Mouse (Mus musculus) forebrain, embryonic 13.5 days (tissue): Measurements from ENCODE around the gene Chmp1a. TPM values are rescaled to one million over a fixed set of nuclear protein-coding genes. Genes with fewer than 3 reads are reported as not detected.
"Not testable (repeated sequence)": the region's sequence is repeated elsewhere in the genome, so short reads cannot be mapped to it uniquely, and the experiment has no call there.

Experiments
- ATAC-seq: fragments of 200-750 bp; cut with Nextera tagmentation; 2 replicates; pipeline ENCODE4 v1.8.0; 2017
- H3K27ac ChIP-seq: fragments of 300-500 bp; sonication (generic); 2 replicates; pipeline ENCODE4 v1.5.1; 2015; ENCODE audit warnings: inconsistent platforms, mild to moderate bottlenecking, moderate library complexity
- H3K27me3 ChIP-seq: fragments of 300-500 bp; sonication (generic); 2 replicates; pipeline ENCODE4 v1.6.1; 2015; ENCODE audit warnings: mild to moderate bottlenecking, inconsistent platforms
- H3K36me3 ChIP-seq: fragments of 300-500 bp; sonication (generic); 2 replicates; pipeline ENCODE4 v1.6.1; 2015; ENCODE audit warnings: mild to moderate bottlenecking, inconsistent platforms; ENCODE audit not compliant: poor library complexity, severe bottlenecking
- H3K4me1 ChIP-seq: fragments of 300-500 bp; sonication (generic); 2 replicates; pipeline ENCODE4 v1.6.1; 2015; ENCODE audit warnings: inconsistent platforms
- H3K4me2 ChIP-seq: fragments of 300-500 bp; sonication (generic); 2 replicates; pipeline ENCODE4 v1.6.1; 2015; ENCODE audit warnings: inconsistent platforms, mild to moderate bottlenecking, moderate library complexity
- H3K4me3 ChIP-seq: fragments of 300-500 bp; sonication (generic); 2 replicates; pipeline ENCODE4 v1.5.1; 2015; ENCODE audit warnings: mild to moderate bottlenecking, inconsistent platforms
- H3K9ac ChIP-seq: fragments of 300-500 bp; sonication (generic); 2 replicates; pipeline ENCODE4 v1.6.1; 2015; ENCODE audit warnings: mild to moderate bottlenecking, inconsistent platforms
- H3K9me3 ChIP-seq: fragments of 300-500 bp; sonication (generic); replicated peaks from 2 replicates; pipeline ENCODE4 v1.6.1; 2016; ENCODE audit warnings: inconsistent platforms
- WGBS: fragments of 180-500 bp; shearing (Covaris S2); methylation state at CpG from one replicate; pipeline ENCODE4 v1.1.7; 2015; 5-methylcytosine and 5-hydroxymethylcytosine counted together
- polyA plus RNA-seq: library from polyadenylated mRNA; unstranded; fragments of >200 nt; fragmentation: Nextera tagmentation; extraction: Ambion mirVana; gene quantifications from 2 replicates; pipeline ENCODE4 v1.2.1, GENCODE M21; 2015

The Chmp1a gene
- polyA plus RNA-seq, 1 experiment from 2014 or later = 183 TPM

- peaks cover 81% of the 10 kb centered on the region for H3K36me3 ChIP-seq
- ATAC-seq = no peak
- no peaks in the 10 kb centered on the region for H3K9me3 ChIP-seq
- no peak overlapping the region for H3K27ac ChIP-seq
- no peaks in the 10 kb centered on the region for H3K4me1 ChIP-seq
- H3K9ac ChIP-seq = no peak overlapping the region
- 90% methylated on average over 4 of the region's 4 CpGs for WGBS
- H3K4me3 ChIP-seq = no peak overlapping the region
- H3K4me2 ChIP-seq = no peak overlapping the region
- no peaks in the 10 kb centered on the region for H3K27me3 ChIP-seq
Measured at GRCm38 (mm10) chr8:123244382-123244781, 31.8 kb upstream of the Chmp1a start.

GRCm38 (mm10) chr8:123243053-123243452 lies 30.5 kb upstream of the Chmp1a start:
- no peaks in the 10 kb centered on the region for H3K9me3 ChIP-seq
- WGBS = 61% methylated on average over 11 of the region's 11 CpGs
- H3K27ac ChIP-seq = no peak overlapping the region
- no peak overlapping the region for H3K9ac ChIP-seq
- no peak overlapping the region for H3K4me2 ChIP-seq
- H3K4me1 ChIP-seq = no peaks in the 10 kb centered on the region
- ATAC-seq = no peak
- H3K36me3 ChIP-seq = peaks cover 68% of the 10 kb centered on the region
- no peaks in the 10 kb centered on the region for H3K27me3 ChIP-seq
- H3K4me3 ChIP-seq = no peak overlapping the region

GRCm38 (mm10) chr8:123242107-123242923 lies 29.8 kb upstream of the Chmp1a start:
- no peak overlapping the region for H3K9ac ChIP-seq
- H3K4me1 ChIP-seq = no peaks in the 10 kb centered on the region
- H3K4me3 ChIP-seq = no peak overlapping the region
- no peaks in the 10 kb centered on the region for H3K9me3 ChIP-seq
- no peak overlapping the region for H3K4me2 ChIP-seq
- H3K27me3 ChIP-seq = 0 out of 2 replicates have a peak, but pooled peaks cover under 1% of the 10 kb centered on the region
- no peak overlapping the region for H3K27ac ChIP-seq
- H3K36me3 ChIP-seq = peaks cover 60% of the 10 kb centered on the region
- no peak for ATAC-seq
- 88% methylated on average over 7 of the region's 7 CpGs for WGBS

- Histone ChIP-seq H3K9ac (no peak overlapping the region), H3K9me3 (no peaks in the 10 kb centered on the region), H3K27ac (no peak overlapping the region), H3K27me3 (peaks cover 29% of the 10 kb centered on the region), H3K4me1 (peaks cover 18% of the 10 kb centered on the region), H3K36me3 (peaks cover 31% of the 10 kb centered on the region), H3K4me3 (no peak overlapping the region), H3K4me2 (no peak overlapping the region)
- 89% methylated on average over 10 of the region's 10 CpGs for WGBS
- no peak for ATAC-seq
Measured at GRCm38 (mm10) chr8:123239398-123239797, 26.8 kb upstream of the Chmp1a start.

GRCm38 (mm10) chr8:123235520-123236497 lies 23.2 kb upstream of the Chmp1a start, which contains the start of gene Spata2l:
TSS of gene Spata2l (minus strand) at chr8:123236233.
- Histone ChIP-seq H3K9ac (peak within 1 kb of the TSS; percentile 66), H3K4me3 (peak within 1 kb of the TSS; percentile 43), H3K4me2 (peak within 1 kb of the TSS; percentile 74), H3K9me3 (no peaks in the 10 kb centered on the region), H3K27me3 (peaks cover 44% of the 10 kb centered on the region), H3K36me3 (no peaks in the 10 kb centered on the region), H3K4me1 (peaks cover 18% of the 10 kb centered on the region), H3K27ac (no peak within 1 kb of the TSS)
- peak; percentile 62 for ATAC-seq
- WGBS = 1% methylated on average over 57 of the region's 57 CpGs

GRCm38 (mm10) chr8:123234918-123235519 lies 22.5 kb upstream of the Chmp1a start:
- Histone ChIP-seq H3K4me3 (peak overlapping the region; percentile 43), H3K4me1 (peaks cover 18% of the 10 kb centered on the region), H3K9ac (peak overlapping the region; percentile 66; the same call in 1 of the 2 replicates), H3K4me2 (peak overlapping the region; percentile 74), H3K9me3 (no peaks in the 10 kb centered on the region), H3K27ac (no peak overlapping the region), H3K36me3 (peaks cover 4% of the 10 kb centered on the region; the same call in 1 of the 2 replicates), H3K27me3 (peaks cover 44% of the 10 kb centered on the region)
- ATAC-seq = peak; percentile 41; the same call in 1 of the 2 replicates
- 25% methylated on average over 13 of the region's 13 CpGs for WGBS

GRCm38 (mm10) chr8:123233760-123234159 lies 21.2 kb upstream of the Chmp1a start:
- Histone ChIP-seq H3K4me3 (no peak overlapping the region), H3K9me3 (no peaks in the 10 kb centered on the region), H3K27me3 (peaks cover 44% of the 10 kb centered on the region), H3K9ac (no peak overlapping the region), H3K4me2 (no peak overlapping the region), H3K27ac (no peak overlapping the region), H3K4me1 (peaks cover 18% of the 10 kb centered on the region), H3K36me3 (peaks cover 14% of the 10 kb centered on the region)
- 79% methylated on average over 11 of the region's 11 CpGs for WGBS
- no peak for ATAC-seq

- H3K36me3 ChIP-seq = peaks cover 19% of the 10 kb centered on the region
- 54% methylated on average over 13 of the region's 13 CpGs for WGBS
- H3K9me3 ChIP-seq = no peaks in the 10 kb centered on the region
Measured at GRCm38 (mm10) chr8:123233300-123233699, 20.7 kb upstream of the Chmp1a start.

GRCm38 (mm10) chr8:123232553-123232952 lies 20.0 kb upstream of the Chmp1a start:
- Histone ChIP-seq H3K9ac (peak overlapping the region; percentile 12; the same call in 1 of the 2 replicates), H3K27ac (no peak overlapping the region), H3K9me3 (no peaks in the 10 kb centered on the region), H3K27me3 (peaks cover 44% of the 10 kb centered on the region), H3K4me1 (peaks cover 18% of the 10 kb centered on the region), H3K4me2 (no peak overlapping the region), H3K4me3 (no peak overlapping the region), H3K36me3 (peaks cover 26% of the 10 kb centered on the region)
- WGBS = 44% methylated on average over 7 of the region's 7 CpGs
- no peak for ATAC-seq

More at GRCm38 (mm10) chr8:123233300-123233699, 20.7 kb upstream of the Chmp1a start:
- ATAC-seq = no peak
- Histone ChIP-seq H3K4me3 (no peak overlapping the region), H3K27ac (no peak overlapping the region), H3K4me1 (peaks cover 18% of the 10 kb centered on the region), H3K9ac (no peak overlapping the region), H3K4me2 (no peak overlapping the region), H3K27me3 (peaks cover 44% of the 10 kb centered on the region)

GRCm38 (mm10) chr8:123231742-123232141 lies 19.2 kb upstream of the Chmp1a start:
- Histone ChIP-seq H3K4me2 (no peak overlapping the region), H3K4me1 (peaks cover 18% of the 10 kb centered on the region), H3K9me3 (no peaks in the 10 kb centered on the region), H3K4me3 (no peak overlapping the region), H3K27me3 (peaks cover 38% of the 10 kb centered on the region), H3K9ac (no peak overlapping the region), H3K36me3 (peaks cover 34% of the 10 kb centered on the region), H3K27ac (no peak overlapping the region)
- ATAC-seq = no peak
- WGBS = 66% methylated on average over 5 of the region's 5 CpGs

- H3K36me3 ChIP-seq = peaks cover 37% of the 10 kb centered on the region
- not testable (repeated sequence) for H3K4me3 ChIP-seq, H3K9ac ChIP-seq, ATAC-seq, H3K9me3 ChIP-seq, H3K4me2 ChIP-seq, H3K27ac ChIP-seq
- 86% methylated on average over 11 of the region's 11 CpGs for WGBS
- H3K27me3 ChIP-seq = peaks cover 24% of the 10 kb centered on the region
- peaks cover 13% of the 10 kb centered on the region for H3K4me1 ChIP-seq
Measured at GRCm38 (mm10) chr8:123230326-123230725, 17.8 kb upstream of the Chmp1a start.
